Mouse (Mus musculus) intestine, embryonic 15.5 days (tissue): Measurements from ENCODE around the gene Acbd5. TPM values are rescaled to one million over a fixed set of nuclear protein-coding genes. Genes with fewer than 3 reads are reported as not detected.

Source experiments
- ATAC-seq: fragments of 200-750 bp; cut with Nextera tagmentation; 2 replicates; pipeline ENCODE4 v1.8.0; 2017; ENCODE audit warnings: moderate TSS enrichment, moderate library complexity
- H3K27ac ChIP-seq: fragments of 300-500 bp; sonication (generic); 2 replicates; pipeline ENCODE4 v1.5.1; 2015; ENCODE audit warnings: mild to moderate bottlenecking, inconsistent platforms
- H3K27me3 ChIP-seq: fragments of 300-500 bp; sonication (generic); replicated peaks from 2 replicates; pipeline ENCODE4 v1.6.1; 2015; ENCODE audit warnings: inconsistent platforms
- H3K36me3 ChIP-seq: fragments of 300-500 bp; sonication (generic); 2 replicates; pipeline ENCODE4 v1.6.1; 2015; ENCODE audit warnings: inconsistent platforms
- H3K4me1 ChIP-seq: fragments of 300-500 bp; sonication (generic); replicated peaks from 2 replicates; pipeline ENCODE4 v1.6.1; 2015; ENCODE audit warnings: inconsistent platforms
- H3K4me2 ChIP-seq: fragments of 300-500 bp; sonication (generic); replicated peaks from 2 replicates; pipeline ENCODE4 v1.6.1; 2015; ENCODE audit warnings: mild to moderate bottlenecking, inconsistent platforms
- H3K4me3 ChIP-seq: fragments of 300-500 bp; sonication (generic); replicated peaks from 2 replicates; pipeline ENCODE4 v1.5.1; 2015; ENCODE audit warnings: inconsistent platforms
- H3K9ac ChIP-seq: fragments of 300-500 bp; sonication (generic); 2 replicates; pipeline ENCODE4 v1.6.1; 2015; ENCODE audit warnings: inconsistent platforms
- H3K9me3 ChIP-seq: fragments of 300-500 bp; sonication (generic); 2 replicates; pipeline ENCODE4 v1.6.1; 2016; ENCODE audit warnings: inconsistent platforms
- WGBS: fragments of 180-500 bp; shearing (Covaris S2); methylation state at CpG from one replicate; pipeline ENCODE4 v1.1.7; 2015; 5-methylcytosine and 5-hydroxymethylcytosine counted together
- polyA plus RNA-seq: library from polyadenylated mRNA; unstranded; fragments of >200 nt; fragmentation: Nextera tagmentation; extraction: Ambion mirVana; gene quantifications from 2 replicates; pipeline ENCODE4 v1.2.1, GENCODE M21; 2015

Gene Acbd5
- polyA plus RNA-seq, 1 experiment from 2014 or later: 31.0 TPM

DNA sequence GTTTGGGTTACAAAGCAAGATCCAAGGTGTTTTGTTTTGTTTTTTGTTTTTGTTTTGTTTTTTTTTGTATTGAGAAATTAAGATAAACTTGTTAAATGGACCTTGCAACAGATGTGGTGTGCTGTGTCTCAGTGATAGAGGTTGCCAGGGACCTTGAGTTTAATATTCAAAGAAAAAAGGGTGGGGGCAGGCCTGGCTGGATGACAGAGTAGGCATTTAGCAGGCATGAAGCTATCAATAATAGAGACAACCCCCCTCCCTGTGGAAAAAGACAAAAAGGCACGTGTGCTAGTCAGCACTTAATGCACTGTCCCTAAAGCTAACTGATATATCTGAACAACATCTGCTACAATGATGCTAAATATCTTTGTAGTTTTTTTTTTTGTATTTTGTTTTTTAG lies 3.4 kb downstream of the Acbd5 start:
- H3K9ac ChIP-seq: no peak overlapping the region
- H3K4me1 ChIP-seq: no peaks in the 10 kb centered on the region
- H3K36me3 ChIP-seq: no peaks in the 10 kb centered on the region
- no peaks in the 10 kb centered on the region for H3K27me3 ChIP-seq
- no peak overlapping the region for H3K4me2 ChIP-seq
- ATAC-seq: no peak
- no peaks in the 10 kb centered on the region for H3K9me3 ChIP-seq
- 80% methylated on average over 1 of the region's 1 CpGs for WGBS
- no peak overlapping the region for H3K4me3 ChIP-seq
- no peak overlapping the region for H3K27ac ChIP-seq

DNA sequence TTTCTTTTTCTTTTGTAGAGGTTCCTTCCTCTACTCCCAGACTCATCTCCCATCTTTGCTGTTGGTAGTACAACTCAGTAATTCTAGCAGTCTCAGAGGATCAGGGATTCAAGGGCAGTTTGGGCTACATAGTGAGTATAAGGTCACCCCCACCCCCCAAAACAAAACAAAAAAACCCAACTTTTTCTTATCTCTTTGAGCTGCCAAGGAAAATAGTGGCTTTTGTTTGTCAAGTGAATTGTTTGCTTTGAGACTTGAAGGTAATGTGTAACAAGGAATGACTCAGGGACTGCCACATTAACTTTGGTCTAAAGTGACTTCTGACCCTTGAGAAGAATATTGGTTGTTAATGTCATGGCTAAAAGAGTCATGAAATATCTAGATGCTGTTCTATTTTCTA lies 7.9 kb downstream of the Acbd5 start:
- no peaks in the 10 kb centered on the region for H3K27me3 ChIP-seq
- ATAC-seq: no peak
- H3K4me1 ChIP-seq: no peaks in the 10 kb centered on the region
- H3K36me3 ChIP-seq: 0 out of 2 replicates have a peak, but pooled peaks cover 6% of the 10 kb centered on the region
- H3K9me3 ChIP-seq: no peaks in the 10 kb centered on the region
- no peak overlapping the region for H3K4me3 ChIP-seq
- H3K27ac ChIP-seq: no peak overlapping the region
- H3K9ac ChIP-seq: no peak overlapping the region
- no peak overlapping the region for H3K4me2 ChIP-seq

DNA sequence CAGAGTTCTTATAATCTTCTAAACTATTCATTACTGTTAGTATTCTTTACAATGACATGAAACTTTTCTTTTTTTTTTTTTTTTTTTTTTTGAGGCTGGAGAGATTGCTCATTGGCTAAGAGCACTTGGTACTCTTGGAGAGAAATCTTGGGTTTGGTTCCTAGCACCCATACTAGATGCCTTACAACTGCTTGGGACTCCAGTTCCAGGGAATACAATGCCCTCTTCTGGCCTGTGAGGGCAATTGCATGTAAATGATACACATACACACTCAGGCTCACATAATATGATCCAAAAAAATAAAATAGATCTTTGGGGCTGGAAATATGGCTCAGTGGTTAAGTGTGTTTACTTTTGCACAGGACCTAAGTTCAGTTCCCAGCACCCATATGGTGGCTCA lies 8.8 kb downstream of the Acbd5 start:
- 0 out of 2 replicates have a peak, but pooled peaks cover 6% of the 10 kb centered on the region for H3K36me3 ChIP-seq
- ATAC-seq: no peak
- H3K9me3 ChIP-seq: no peaks in the 10 kb centered on the region
- no peak overlapping the region for H3K27ac ChIP-seq
- no peaks in the 10 kb centered on the region for H3K4me1 ChIP-seq
- H3K4me2 ChIP-seq: no peak overlapping the region
- H3K27me3 ChIP-seq: no peaks in the 10 kb centered on the region
- H3K9ac ChIP-seq: no peak overlapping the region
- H3K4me3 ChIP-seq: no peak overlapping the region

DNA sequence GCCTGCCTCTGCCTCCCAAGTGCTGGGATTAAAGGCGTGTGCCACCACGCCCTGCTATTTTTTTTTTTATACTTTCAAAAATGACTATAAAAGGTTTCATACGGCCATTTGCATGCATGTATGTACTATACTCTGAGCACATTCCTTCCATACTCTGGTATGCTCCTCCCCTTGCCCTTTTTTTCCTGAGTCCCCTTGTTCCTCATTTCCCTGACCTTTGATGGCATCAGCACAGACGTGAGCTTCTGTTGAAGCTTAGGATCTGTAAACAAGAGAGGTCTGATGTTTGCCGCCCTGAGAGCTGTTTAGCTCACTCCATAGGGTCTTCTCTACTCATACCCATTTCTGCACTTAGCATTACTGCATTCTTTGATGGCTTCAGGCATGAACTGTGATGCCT lies 9.7 kb downstream of the Acbd5 start:
- Histone ChIP-seq H3K9ac (no peak overlapping the region), H3K9me3 (no peaks in the 10 kb centered on the region), H3K4me2 (no peak overlapping the region), H3K4me3 (no peak overlapping the region), H3K36me3 (0 out of 2 replicates have a peak, but pooled peaks cover 6% of the 10 kb centered on the region), H3K27me3 (no peaks in the 10 kb centered on the region), H3K27ac (no peak overlapping the region), H3K4me1 (no peaks in the 10 kb centered on the region)
- no peak for ATAC-seq
- 79% methylated on average over 5 of the region's 5 CpGs for WGBS

DNA sequence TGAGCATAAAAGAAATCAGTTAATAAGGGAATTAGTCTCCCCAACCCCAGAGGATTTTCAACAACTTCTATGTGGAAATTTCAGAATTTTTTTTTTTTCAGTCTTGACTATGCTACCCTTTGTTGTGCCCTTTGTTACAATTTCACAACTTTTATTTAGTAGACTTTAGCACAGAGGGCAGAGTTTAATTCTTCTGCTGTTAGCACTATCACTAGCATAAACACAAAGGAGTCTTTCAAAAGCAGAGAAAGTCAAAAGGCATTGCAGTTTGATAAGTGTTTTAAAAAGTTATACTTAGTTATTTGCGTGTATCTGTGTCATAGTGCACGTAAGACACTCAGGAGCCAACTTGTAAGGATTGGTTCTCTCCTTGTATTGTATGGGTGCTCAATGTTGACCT lies 10.6 kb downstream of the Acbd5 start:
- WGBS: 88% methylated on average over 2 of the region's 2 CpGs
- Histone ChIP-seq H3K4me3 (no peak overlapping the region), H3K4me1 (no peaks in the 10 kb centered on the region), H3K27ac (no peak overlapping the region), H3K4me2 (no peak overlapping the region), H3K9ac (no peak overlapping the region), H3K36me3 (0 out of 2 replicates have a peak, but pooled peaks cover 6% of the 10 kb centered on the region), H3K9me3 (no peaks in the 10 kb centered on the region), H3K27me3 (no peaks in the 10 kb centered on the region)
- ATAC-seq: no peak

DNA sequence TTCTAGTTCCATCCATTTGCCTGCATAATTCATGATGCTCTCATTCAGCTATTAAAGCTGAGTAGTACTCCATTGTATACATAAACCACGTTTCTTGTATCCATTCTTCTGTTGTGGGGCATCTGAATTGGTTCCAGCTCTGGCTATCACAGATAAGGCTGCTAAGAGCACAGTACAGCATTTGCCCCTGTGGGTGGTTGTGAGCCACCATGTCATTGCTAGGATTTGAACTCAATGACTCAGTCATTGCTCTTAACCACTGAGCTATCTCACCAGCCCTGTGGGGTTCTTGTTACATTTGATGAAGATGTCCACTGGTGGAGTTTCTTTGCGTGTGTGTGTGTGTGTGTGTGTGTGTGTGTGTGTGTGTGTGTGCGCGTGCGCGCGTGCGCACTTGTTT lies 16.6 kb downstream of the Acbd5 start:
- no peaks in the 10 kb centered on the region for H3K9me3 ChIP-seq
- no peaks in the 10 kb centered on the region for H3K36me3 ChIP-seq
- H3K27ac ChIP-seq: no peak overlapping the region
- WGBS: 96% methylated on average over 8 of the region's 8 CpGs
- H3K27me3 ChIP-seq: no peaks in the 10 kb centered on the region
- H3K4me3 ChIP-seq: no peak overlapping the region
- H3K9ac ChIP-seq: no peak overlapping the region
- no peak overlapping the region for H3K4me2 ChIP-seq
- ATAC-seq: no peak
- no peaks in the 10 kb centered on the region for H3K4me1 ChIP-seq

DNA sequence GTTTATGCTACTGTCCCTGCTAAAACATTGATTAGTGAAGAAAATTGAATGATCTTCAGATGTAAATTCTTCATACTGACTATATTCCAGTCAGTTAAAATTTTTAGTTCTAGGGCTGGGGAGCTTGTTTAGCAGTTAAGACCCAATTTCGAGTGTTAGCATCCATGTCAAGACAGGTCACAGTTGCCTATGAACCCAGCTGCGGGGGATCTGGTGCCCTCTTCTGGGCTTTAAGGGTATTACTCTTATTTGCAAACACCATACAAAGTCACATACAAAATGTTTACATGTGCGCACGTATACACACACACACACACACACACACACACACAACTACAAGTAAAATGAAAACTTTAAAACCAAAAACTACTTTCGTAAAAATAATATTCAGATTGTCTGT lies 24.2 kb downstream of the Acbd5 start:
- peaks cover 6% of the 10 kb centered on the region; the same call in 1 of the 2 replicates for H3K36me3 ChIP-seq
- no peaks in the 10 kb centered on the region for H3K4me1 ChIP-seq
- no peaks in the 10 kb centered on the region for H3K27me3 ChIP-seq
- no peak overlapping the region for H3K4me2 ChIP-seq
- WGBS: 54% methylated on average over 5 of the region's 5 CpGs
- ATAC-seq: no peak
- no peak overlapping the region for H3K27ac ChIP-seq
- H3K9ac ChIP-seq: no peak overlapping the region
- H3K9me3 ChIP-seq: no peaks in the 10 kb centered on the region
- no peak overlapping the region for H3K4me3 ChIP-seq

DNA sequence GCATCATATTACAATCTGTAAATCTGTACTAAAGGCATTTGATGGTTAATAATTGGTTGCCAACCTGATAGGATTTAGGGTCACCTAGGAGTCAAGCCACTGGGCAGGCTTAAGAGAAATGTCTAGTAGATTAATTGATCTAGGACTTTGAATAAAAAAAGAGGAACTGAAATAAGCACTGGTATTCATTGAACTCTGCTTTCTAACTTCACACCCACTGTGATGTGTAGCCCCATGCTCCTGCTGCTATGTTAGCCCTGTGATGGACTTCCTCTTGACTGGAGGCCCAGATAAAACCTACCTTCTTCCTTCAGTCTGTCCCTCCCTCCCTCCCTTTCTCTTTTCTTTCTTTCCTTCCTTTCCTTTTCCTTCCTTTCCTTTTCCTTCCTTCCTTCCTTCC lies 29.1 kb downstream of the Acbd5 start:
- H3K27me3 ChIP-seq: no peaks in the 10 kb centered on the region
- H3K4me2 ChIP-seq: no peak overlapping the region
- H3K27ac ChIP-seq: no peak overlapping the region
- no peaks in the 10 kb centered on the region for H3K9me3 ChIP-seq
- no peak overlapping the region for H3K4me3 ChIP-seq
- peaks cover 6% of the 10 kb centered on the region; the same call in 1 of the 2 replicates for H3K36me3 ChIP-seq
- H3K9ac ChIP-seq: no peak overlapping the region
- no peaks in the 10 kb centered on the region for H3K4me1 ChIP-seq
- no peak for ATAC-seq

DNA sequence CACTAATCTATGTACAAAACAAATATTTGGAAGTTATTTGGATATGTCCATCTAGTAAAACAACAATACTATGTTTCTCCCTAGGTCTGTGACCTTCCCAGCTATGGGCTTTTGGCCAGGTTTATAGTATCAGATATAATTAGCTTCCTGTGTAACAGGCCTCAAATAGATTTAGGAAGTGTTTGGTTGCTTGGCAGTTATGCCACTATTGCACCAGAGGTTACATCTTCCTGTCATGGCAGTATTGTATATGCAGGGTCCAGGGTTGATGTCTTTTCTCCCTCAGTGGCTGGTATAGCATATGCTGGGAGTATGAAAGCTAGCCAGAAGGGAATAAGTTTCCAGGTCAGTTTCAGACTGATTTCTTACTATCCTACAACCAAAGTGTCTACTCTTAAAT lies 34.3 kb downstream of the Acbd5 start:
- H3K9me3 ChIP-seq: no peaks in the 10 kb centered on the region
- H3K36me3 ChIP-seq: no peaks in the 10 kb centered on the region
- no peaks in the 10 kb centered on the region for H3K4me1 ChIP-seq
- H3K4me2 ChIP-seq: no peak overlapping the region
- no peak overlapping the region for H3K4me3 ChIP-seq
- no peaks in the 10 kb centered on the region for H3K27me3 ChIP-seq
- H3K27ac ChIP-seq: no peak overlapping the region
- H3K9ac ChIP-seq: no peak overlapping the region
- no peak for ATAC-seq

DNA sequence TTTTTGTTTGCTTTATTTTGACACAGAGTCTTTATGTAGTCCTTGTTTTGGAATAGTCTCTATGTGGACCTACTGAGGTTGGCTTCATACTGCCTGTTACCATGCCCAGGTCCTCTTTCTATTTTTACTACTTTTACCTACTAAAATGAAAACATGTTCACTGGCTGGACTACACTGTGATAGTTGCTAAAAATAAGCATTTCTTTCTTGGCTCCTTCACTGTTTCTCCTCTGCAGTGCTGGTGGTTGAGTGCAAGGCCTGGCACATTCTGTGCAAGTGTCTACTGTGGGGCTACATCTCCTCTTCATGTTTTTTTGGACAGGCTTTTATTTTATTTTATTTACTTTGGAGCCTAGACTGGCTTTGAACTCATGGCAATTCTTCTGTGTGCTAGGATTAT lies 51.6 kb downstream of the Acbd5 start:
- Histone ChIP-seq H3K27ac (no peak overlapping the region), H3K9me3 (no peaks in the 10 kb centered on the region), H3K4me2 (no peak overlapping the region), H3K36me3 (0 out of 2 replicates have a peak, but pooled peaks cover 3% of the 10 kb centered on the region), H3K4me3 (no peak overlapping the region), H3K9ac (no peak overlapping the region), H3K27me3 (no peaks in the 10 kb centered on the region), H3K4me1 (no peaks in the 10 kb centered on the region)
- ATAC-seq: no peak

DNA sequence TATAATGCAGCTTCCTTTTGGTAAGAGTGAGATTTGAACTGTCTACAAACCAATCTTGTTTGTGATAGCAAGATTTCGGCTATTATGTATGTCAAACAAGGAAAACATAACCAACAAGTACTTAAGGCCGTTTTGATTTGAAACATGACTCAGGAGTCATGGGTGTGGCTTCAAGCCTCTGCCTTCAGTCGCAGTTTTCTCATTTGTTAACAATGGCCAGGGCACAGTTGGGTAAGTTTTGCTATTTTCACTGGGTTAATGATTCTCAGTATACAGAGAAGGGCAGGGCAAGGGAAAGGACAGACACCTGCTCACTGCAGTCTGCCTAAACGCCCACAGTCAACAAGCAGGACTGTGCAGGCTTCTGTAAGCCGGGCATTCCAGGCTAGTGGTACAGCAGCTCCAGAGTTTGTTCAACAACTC lies 87.2 kb downstream of the Acbd5 start:
- H3K27me3 ChIP-seq: no peaks in the 10 kb centered on the region

DNA sequence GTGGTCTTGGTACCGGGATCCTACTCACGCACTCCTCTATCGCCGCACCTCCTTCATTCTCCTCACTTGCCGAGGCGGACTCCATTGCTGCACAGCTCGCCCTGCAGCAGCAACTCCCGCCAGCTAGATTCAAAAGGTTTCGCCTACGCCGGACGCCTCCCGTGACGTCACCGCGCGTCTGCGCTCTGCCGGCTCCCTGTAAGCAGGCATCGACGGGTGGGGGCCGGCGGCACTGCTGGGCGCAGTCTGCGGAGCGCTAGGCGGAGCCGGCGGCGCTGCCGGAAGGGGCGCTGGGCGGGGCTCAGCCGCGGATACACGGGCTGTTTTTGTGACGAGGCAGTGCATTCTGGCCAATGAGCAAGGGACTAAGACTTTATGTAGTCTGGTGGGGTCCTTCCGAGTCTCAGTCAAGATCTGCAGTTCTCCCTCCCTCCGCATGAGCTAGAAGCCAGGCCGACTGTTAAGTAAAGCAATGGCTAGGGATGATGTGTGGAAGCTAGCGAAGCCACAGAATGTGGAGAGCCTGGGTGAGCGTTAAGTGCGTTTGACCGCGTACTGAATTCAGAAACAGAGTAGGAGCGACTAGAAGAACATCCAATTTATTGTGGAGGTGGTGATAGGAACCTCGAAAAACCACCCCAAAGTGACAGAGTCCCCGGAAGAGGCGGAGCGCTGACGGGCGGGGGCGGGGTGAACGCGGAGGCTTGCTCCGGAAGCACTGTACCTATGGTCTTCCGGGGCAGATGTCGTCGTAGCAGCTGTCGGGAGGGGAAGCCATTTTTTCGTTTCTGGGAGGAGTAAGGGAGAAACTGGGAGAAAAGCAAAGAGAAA lies 88.0 kb downstream of the Acbd5 start, which contains the start of the genes Mastl and Yme1l1:
TSS of gene Mastl (minus strand) at position 248 of the 831 bp plus-strand sequence.
TSS of gene Yme1l1 (plus strand) at position 593 of the 831 bp plus-strand sequence.
- no peaks in the 10 kb centered on the region for H3K36me3 ChIP-seq
- ATAC-seq: peak; percentile 98
- under 1% methylated on average over 61 of the region's 61 CpGs for WGBS

More for the DNA sequence above, 87.2 kb downstream of the Acbd5 start:
- Histone ChIP-seq H3K9ac (peak overlapping the region; percentile 58), H3K36me3 (no peaks in the 10 kb centered on the region), H3K4me1 (peaks cover 5% of the 10 kb centered on the region; the same call in 1 of the 2 replicates), H3K4me2 (peak overlapping the region; percentile 68), H3K9me3 (no peaks in the 10 kb centered on the region), H3K27ac (peak overlapping the region; percentile 100), H3K4me3 (peak overlapping the region; percentile 79)
- WGBS: 3% methylated on average over 5 of the region's 5 CpGs
- ATAC-seq: peak; percentile 81

DNA sequence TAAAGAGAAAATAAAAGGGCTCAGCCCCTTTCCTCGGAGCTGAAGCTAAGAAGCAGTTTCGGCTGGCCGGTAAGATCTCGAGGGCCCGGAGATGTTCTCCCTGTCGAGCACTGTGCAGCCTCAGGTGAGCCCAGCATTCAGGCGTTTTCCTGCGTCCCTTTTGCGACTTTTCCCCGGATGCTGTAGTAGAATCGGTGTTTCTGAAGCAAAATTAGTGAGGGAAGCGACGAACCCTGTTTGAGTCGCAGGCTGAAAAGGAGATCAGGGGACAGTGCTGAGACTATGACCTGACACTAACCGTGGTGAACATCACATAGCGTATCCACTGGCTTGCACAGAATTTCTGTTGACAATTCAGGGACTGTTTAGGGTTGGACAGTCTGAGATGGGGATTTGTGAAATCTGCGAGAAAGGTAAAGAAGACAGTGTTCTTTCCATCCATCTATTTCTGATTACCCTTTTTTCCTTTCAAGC lies 88.7 kb downstream of the Acbd5 start:
- H3K4me2 ChIP-seq: peak overlapping the region; percentile 68
- ATAC-seq: peak; percentile 9
- H3K4me3 ChIP-seq: peak overlapping the region; percentile 79
- no peaks in the 10 kb centered on the region for H3K36me3 ChIP-seq
- H3K9me3 ChIP-seq: no peaks in the 10 kb centered on the region
- peaks cover 5% of the 10 kb centered on the region; the same call in 1 of the 2 replicates for H3K4me1 ChIP-seq
- peak overlapping the region; percentile 82 for H3K9ac ChIP-seq
- peak overlapping the region; percentile 100 for H3K27ac ChIP-seq
- no peaks in the 10 kb centered on the region for H3K27me3 ChIP-seq
- under 1% methylated on average over 17 of the region's 17 CpGs for WGBS

More for the DNA sequence above, 88.0 kb downstream of the Acbd5 start, which contains the start of the genes Mastl and Yme1l1:
- peak within 1 kb of the TSS; percentile 79 for H3K4me3 ChIP-seq
- peak within 1 kb of the TSS; percentile 100 for H3K27ac ChIP-seq
- H3K4me2 ChIP-seq: peak within 1 kb of the TSS; percentile 68
- H3K27me3 ChIP-seq: no peaks in the 10 kb centered on the region
- peak within 1 kb of the TSS; percentile 82 for H3K9ac ChIP-seq
- no peaks in the 10 kb centered on the region for H3K9me3 ChIP-seq
- peaks cover 5% of the 10 kb centered on the region; the same call in 1 of the 2 replicates for H3K4me1 ChIP-seq
